Mouse (Mus musculus) cortical plate, adult 2 months (tissue): ENCODE measurements around the gene Lrsam1.

Experiments used
- CTCF ChIP-seq: fragments of 200-500 bp; IDR thresholded peaks from 2 replicates; pipeline ENCODE4 v1.5.1; 2011; ENCODE audit warnings: mild to moderate bottlenecking, control low read depth, low read length; ENCODE audit not compliant: insufficient read depth; ENCODE audit errors: extremely low read depth
- POLR2A ChIP-seq: fragments of 200-500 bp; IDR thresholded peaks from 2 replicates; pipeline ENCODE4 v1.6.1; 2011; ENCODE audit warnings: mild to moderate bottlenecking, low read length, control low read depth; ENCODE audit not compliant: insufficient read depth; ENCODE audit errors: extremely low read depth

GRCm38 (mm10) chr2:32979675-32980074, 18.3 kb upstream of the Lrsam1 start:
- TF ChIP-seq CTCF (no peak), POLR2A (no peak)
